Mouse (Mus musculus): Measurements from ENCODE around the gene Arid1b. TPM values are rescaled to one million over a fixed set of nuclear protein-coding genes. Genes with fewer than 3 reads are reported as not detected.

The Arid1b gene
- total and polyA plus RNA-seq, 2 experiments, result 9.7 to 11.7 TPM

DNA sequence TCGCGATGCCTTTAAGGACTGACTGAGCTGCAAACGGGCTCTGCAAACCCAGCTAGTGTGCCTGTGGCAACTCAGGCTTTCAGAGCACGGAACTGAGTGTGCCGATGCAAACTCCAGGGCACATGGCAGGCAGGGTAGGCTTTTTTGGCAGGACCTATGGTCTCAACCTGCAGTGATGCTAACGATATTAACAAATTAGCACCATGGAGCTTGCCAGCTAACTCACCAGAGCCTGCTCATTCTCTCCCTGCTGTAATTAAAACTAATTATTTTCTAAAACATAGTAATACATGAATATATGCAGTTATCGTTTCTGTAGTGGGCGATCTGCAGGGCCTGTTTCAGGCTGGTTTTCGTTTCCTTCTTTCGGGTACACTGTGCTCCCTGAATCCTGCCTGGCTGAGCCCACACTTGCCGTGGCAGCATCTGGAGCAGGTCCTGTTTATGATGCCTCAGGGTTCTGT is 316.3 kb downstream of the Arid1b start:
- no peaks in the 10 kb centered on the region for H3K27me3 ChIP-seq (ENCODE audit: control insufficient read depth, insufficient read depth, low read length)
- 93% methylated on average over 11 of the region's 11 CpGs for whole genome bisulfite sequencing
- peaks cover 5% of the 10 kb centered on the region; the same call in 1 of the 2 replicates for H3K36me3 ChIP-seq (ENCODE audit: control insufficient read depth, insufficient read depth, low read length)
- no peak overlapping the region for H3K9ac ChIP-seq (ENCODE audit: low read depth, low read length)
- TF ChIP-seq CTCF (IDR thresholded peaks at IDR 0.05; ENCODE audit: low read depth, low read length), result no peak
- no peak for TF ChIP-seq POLR2A (IDR thresholded peaks at IDR 0.05; ENCODE audit: extremely low read depth, insufficient read depth, low read length)
- H3K79me2 ChIP-seq (ENCODE audit: control insufficient read depth, insufficient read depth, low read length), result no peaks in the 10 kb centered on the region
- no peak overlapping the region for H3K4me3 ChIP-seq (ENCODE audit: insufficient read depth, low read depth, low read length)
- no peaks in the 10 kb centered on the region for H3K4me1 ChIP-seq (ENCODE audit: control insufficient read depth, insufficient read depth, low read length)
- no peak overlapping the region for H3K27ac ChIP-seq (replicated peaks; ENCODE audit: insufficient read depth, low read depth, low read length)
- DNase-seq (ENCODE audit: extremely low read depth, low read depth, low spot score), result no peak

DNA sequence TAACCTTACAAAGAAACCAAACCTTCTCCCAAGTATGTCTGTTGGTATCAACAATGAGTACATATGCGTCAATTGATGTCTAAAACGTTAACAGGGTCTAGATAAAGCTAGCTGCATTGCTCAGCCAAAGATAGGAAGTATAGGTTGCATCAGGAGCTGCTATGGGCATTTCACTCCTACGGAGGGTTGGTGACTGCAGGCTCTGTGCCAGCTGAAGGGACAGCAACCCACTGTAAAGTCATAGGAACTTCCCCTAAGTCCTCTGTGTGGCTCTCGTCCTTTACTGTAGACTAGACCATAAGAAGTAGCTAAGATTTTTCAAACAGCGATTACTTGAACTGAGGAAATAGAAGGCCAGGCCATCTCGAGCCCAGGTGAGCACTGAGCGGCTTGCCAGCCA is 316.9 kb downstream of the Arid1b start:
- H3K27ac ChIP-seq (replicated peaks; ENCODE audit: insufficient read depth, low read depth, low read length), result no peak overlapping the region
- no peaks in the 10 kb centered on the region for H3K4me1 ChIP-seq (ENCODE audit: control insufficient read depth, insufficient read depth, low read length)
- no peak for TF ChIP-seq POLR2A (IDR thresholded peaks at IDR 0.05; ENCODE audit: extremely low read depth, insufficient read depth, low read length)
- TF ChIP-seq CTCF (IDR thresholded peaks at IDR 0.05; ENCODE audit: low read depth, low read length), result no peak
- H3K36me3 ChIP-seq (ENCODE audit: control insufficient read depth, insufficient read depth, low read length), result peaks cover 5% of the 10 kb centered on the region; the same call in 1 of the 2 replicates
- no peak overlapping the region for H3K4me3 ChIP-seq (ENCODE audit: insufficient read depth, low read depth, low read length)
- no peak overlapping the region for H3K9ac ChIP-seq (ENCODE audit: low read depth, low read length)
- no peaks in the 10 kb centered on the region for H3K79me2 ChIP-seq (ENCODE audit: control insufficient read depth, insufficient read depth, low read length)
- WGBS, result 91% methylated on average over 7 of the region's 7 CpGs
- no peak for DNase-seq (ENCODE audit: extremely low read depth, low read depth, low spot score)
- H3K27me3 ChIP-seq (ENCODE audit: control insufficient read depth, insufficient read depth, low read length), result no peaks in the 10 kb centered on the region

DNA sequence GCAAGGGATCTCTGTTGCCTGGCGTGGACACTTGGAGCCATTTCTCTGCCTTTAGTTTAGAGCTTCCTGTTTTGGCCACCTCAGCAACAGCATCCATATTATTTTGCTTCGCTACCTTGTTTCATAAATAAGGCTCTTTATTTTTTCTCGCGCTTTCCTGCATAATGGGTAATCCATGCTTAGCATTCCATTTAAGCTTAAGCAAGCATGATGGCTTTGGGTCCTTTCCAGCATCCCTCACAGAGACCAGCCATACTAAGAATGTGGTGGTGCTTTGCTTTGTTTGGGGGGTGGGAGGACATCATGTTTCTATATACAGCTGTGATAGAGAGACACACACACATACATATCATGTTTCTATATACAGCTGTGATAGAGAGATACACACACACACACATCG is 318.2 kb downstream of the Arid1b start:
- H3K9ac ChIP-seq (ENCODE audit: low read depth, low read length), result no peak overlapping the region
- no peaks in the 10 kb centered on the region for H3K27me3 ChIP-seq (ENCODE audit: control insufficient read depth, insufficient read depth, low read length)
- H3K4me1 ChIP-seq (ENCODE audit: control insufficient read depth, insufficient read depth, low read length), result no peaks in the 10 kb centered on the region
- H3K27ac ChIP-seq (replicated peaks; ENCODE audit: insufficient read depth, low read depth, low read length), result no peak overlapping the region
- no peak for DNase-seq (ENCODE audit: extremely low read depth, low read depth, low spot score)
- H3K79me2 ChIP-seq (ENCODE audit: control insufficient read depth, insufficient read depth, low read length), result no peaks in the 10 kb centered on the region
- peaks cover 2% of the 10 kb centered on the region; the same call in 1 of the 2 replicates for H3K36me3 ChIP-seq (ENCODE audit: control insufficient read depth, insufficient read depth, low read length)
- no peak overlapping the region for H3K4me3 ChIP-seq (ENCODE audit: insufficient read depth, low read depth, low read length)
- WGBS, result 94% methylated on average over 5 of the region's 5 CpGs
- TF ChIP-seq CTCF (IDR thresholded peaks at IDR 0.05; ENCODE audit: low read depth, low read length) (no peak), POLR2A (IDR thresholded peaks at IDR 0.05; ENCODE audit: extremely low read depth, insufficient read depth, low read length) (no peak)

DNA sequence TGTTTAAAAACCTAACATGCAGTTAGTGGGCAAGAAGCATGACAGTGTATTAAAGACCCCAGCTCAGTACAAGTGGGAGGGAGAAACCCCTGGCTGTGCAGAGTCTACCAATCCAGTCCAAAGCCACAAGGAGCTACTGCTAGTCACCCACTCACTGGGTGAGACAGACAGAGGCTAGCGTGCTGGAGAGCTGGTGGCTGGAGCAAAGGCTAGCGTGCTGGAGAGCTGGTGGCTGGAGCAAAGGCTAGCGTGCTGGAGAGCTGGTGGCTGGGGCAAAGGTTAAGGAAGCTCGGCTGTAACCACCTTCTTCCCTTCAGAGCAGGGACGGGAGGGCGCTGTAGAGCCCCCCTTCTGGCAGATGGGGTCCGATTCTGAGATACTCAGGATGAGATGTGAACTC is 320.6 kb downstream of the Arid1b start:
- H3K27ac ChIP-seq (replicated peaks; ENCODE audit: insufficient read depth, low read depth, low read length), result no peak overlapping the region
- no peak overlapping the region for H3K4me3 ChIP-seq (ENCODE audit: insufficient read depth, low read depth, low read length)
- 75% methylated on average over 7 of the region's 7 CpGs for WGBS
- no peak for DNase-seq (ENCODE audit: extremely low read depth, low read depth, low spot score)
- no peaks in the 10 kb centered on the region for H3K79me2 ChIP-seq (ENCODE audit: control insufficient read depth, insufficient read depth, low read length)
- no peaks in the 10 kb centered on the region for H3K27me3 ChIP-seq (ENCODE audit: control insufficient read depth, insufficient read depth, low read length)
- no peak overlapping the region for H3K9ac ChIP-seq (ENCODE audit: low read depth, low read length)
- TF ChIP-seq CTCF (IDR thresholded peaks at IDR 0.05; ENCODE audit: low read depth, low read length), result no peak
- no peak for TF ChIP-seq POLR2A (IDR thresholded peaks at IDR 0.05; ENCODE audit: extremely low read depth, insufficient read depth, low read length)
- no peaks in the 10 kb centered on the region for H3K4me1 ChIP-seq (ENCODE audit: control insufficient read depth, insufficient read depth, low read length)
- peaks cover 6% of the 10 kb centered on the region for H3K36me3 ChIP-seq (ENCODE audit: control insufficient read depth, insufficient read depth, low read length)

DNA sequence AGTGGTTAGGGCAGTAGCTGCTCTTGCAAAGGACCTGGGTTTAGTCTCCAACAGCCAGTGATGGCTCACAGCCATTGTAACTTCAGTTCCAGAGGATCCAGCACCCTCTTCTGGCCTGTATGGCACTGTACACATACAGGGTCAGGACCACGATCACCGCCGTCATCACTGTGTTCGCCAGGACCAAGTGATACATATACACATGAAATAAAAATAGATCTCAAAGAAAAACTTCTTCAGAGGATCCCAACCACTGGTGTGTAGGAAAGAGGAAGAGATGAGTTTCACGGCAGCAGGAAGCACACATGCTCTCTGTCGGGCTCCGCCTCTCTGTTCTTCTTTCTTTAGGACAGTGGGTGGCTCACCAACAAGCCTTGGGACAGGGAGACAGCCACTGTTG is 322.4 kb downstream of the Arid1b start:
- 80% methylated on average over 7 of the region's 7 CpGs for WGBS
- H3K79me2 ChIP-seq (ENCODE audit: control insufficient read depth, insufficient read depth, low read length), result no peaks in the 10 kb centered on the region
- TF ChIP-seq CTCF (IDR thresholded peaks at IDR 0.05; ENCODE audit: low read depth, low read length), result peak; percentile 39
- no peak for TF ChIP-seq POLR2A (IDR thresholded peaks at IDR 0.05; ENCODE audit: extremely low read depth, insufficient read depth, low read length)
- no peak overlapping the region for H3K4me3 ChIP-seq (ENCODE audit: insufficient read depth, low read depth, low read length)
- H3K27ac ChIP-seq (replicated peaks; ENCODE audit: insufficient read depth, low read depth, low read length), result no peak overlapping the region
- no peaks in the 10 kb centered on the region for H3K4me1 ChIP-seq (ENCODE audit: control insufficient read depth, insufficient read depth, low read length)
- H3K36me3 ChIP-seq (ENCODE audit: control insufficient read depth, insufficient read depth, low read length), result peaks cover 9% of the 10 kb centered on the region
- no peak overlapping the region for H3K9ac ChIP-seq (ENCODE audit: low read depth, low read length)
- DNase-seq (ENCODE audit: extremely low read depth, low read depth, low spot score), result no peak
- no peaks in the 10 kb centered on the region for H3K27me3 ChIP-seq (ENCODE audit: control insufficient read depth, insufficient read depth, low read length)

DNA sequence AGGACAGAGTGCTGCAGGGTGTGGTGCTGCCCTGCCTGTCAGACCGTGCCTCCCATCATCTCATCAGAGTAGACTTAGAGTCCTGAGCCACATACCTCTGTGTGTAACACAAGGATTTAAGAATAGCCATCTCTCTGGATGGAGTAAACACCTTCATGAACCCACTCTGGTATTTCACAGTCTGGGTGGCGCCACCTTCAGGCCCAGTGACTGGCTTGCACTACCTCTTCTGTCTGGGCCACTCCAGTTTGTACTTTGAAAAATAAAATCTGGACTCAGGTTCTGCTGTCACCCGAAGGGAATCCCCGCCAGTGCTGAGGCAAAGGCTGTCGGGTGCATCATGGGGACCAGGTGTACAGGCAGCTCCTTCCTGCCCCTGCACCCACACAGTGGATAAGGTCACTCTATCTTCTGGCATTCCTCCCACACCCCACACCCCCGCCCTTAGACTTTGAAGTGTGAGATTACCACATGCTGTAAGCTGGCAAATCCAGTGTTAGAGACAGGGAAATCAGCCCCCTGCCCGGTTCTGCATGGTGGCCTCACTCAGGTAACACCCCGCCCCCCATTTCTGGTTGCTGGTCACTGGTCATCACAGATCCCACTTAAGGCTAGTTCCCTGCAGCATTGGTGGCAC is 327.6 kb downstream of the Arid1b start:
- H3K4me3 ChIP-seq (ENCODE audit: insufficient read depth, low read depth, low read length), result no peak overlapping the region
- no peak overlapping the region for H3K27ac ChIP-seq (replicated peaks; ENCODE audit: insufficient read depth, low read depth, low read length)
- TF ChIP-seq CTCF (IDR thresholded peaks at IDR 0.05; ENCODE audit: low read depth, low read length), result peak; percentile 48
- no peak for TF ChIP-seq POLR2A (IDR thresholded peaks at IDR 0.05; ENCODE audit: extremely low read depth, insufficient read depth, low read length)
- no peak for DNase-seq (ENCODE audit: extremely low read depth, low read depth, low spot score)
- peaks cover 22% of the 10 kb centered on the region for H3K36me3 ChIP-seq (ENCODE audit: control insufficient read depth, insufficient read depth, low read length)
- H3K9ac ChIP-seq (ENCODE audit: low read depth, low read length), result no peak overlapping the region
- no peaks in the 10 kb centered on the region for H3K27me3 ChIP-seq (ENCODE audit: control insufficient read depth, insufficient read depth, low read length)
- no peaks in the 10 kb centered on the region for H3K79me2 ChIP-seq (ENCODE audit: control insufficient read depth, insufficient read depth, low read length)
- peaks cover 3% of the 10 kb centered on the region; the same call in 1 of the 2 replicates for H3K4me1 ChIP-seq (ENCODE audit: control insufficient read depth, insufficient read depth, low read length)
- 80% methylated on average over 8 of the region's 8 CpGs for WGBS
